Comparison of ENCODE assay signal across 28 mouse cellular contexts in the genomic region with DNA sequence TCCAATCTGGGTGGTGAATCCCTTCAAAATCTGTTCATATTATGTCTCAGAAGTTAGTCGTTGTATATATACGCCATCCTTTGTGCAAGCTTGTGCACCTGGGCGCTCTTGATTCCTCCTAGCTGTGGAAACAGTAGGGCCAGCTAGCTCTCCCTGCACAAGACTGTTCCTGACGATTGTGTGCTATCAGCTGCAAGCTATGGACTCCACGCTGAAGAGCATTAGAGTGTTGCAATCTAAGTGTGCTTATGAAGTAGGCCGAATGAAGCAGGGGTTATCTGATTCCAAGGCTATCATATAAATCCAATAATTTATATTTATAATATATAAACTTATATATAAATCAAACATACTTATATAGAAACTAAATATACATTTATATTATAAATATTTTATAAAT. TPM values are rescaled to one million over a fixed set of nuclear protein-coding genes. Genes with fewer than 3 reads are reported as not detected.
A peak's percentile ranks its signal among the peaks of the same experiment; 100 is the strongest.
DNase-seq lines count a peak whose midpoint lies in the region; ATAC-seq and TF ChIP-seq lines count a peak whose summit lies in the region.
"Had no signal": no experiment of that assay in that cellular context is flagged by ENCODE, and none has a peak within 500 bp of the region (broad histone marks: within the 10 kb centered on the region; RNA-seq: fewer than 3 reads in every experiment).

No protein-coding gene starts in this region.

- peak; percentile 8 for DNase-seq in cerebellum, adult 11 months
- DNase-seq in embryo, embryonic 10 days (ENCODE audit: low spot score): peak; percentile 18
- DNase-seq in embryo, embryonic 10.5 days (ENCODE audit: low spot score): no peak
- DNase-seq in lung, postnatal 0 days (ENCODE audit: low spot score): peak; percentile 60
- no peak for DNase-seq in lung, postnatal 36 days
- DNase-seq in gastrocnemius, adult 2 months: no peak
- DNase-seq: adrenal gland, adult 8-10 months; embryo, embryonic 11 days; gastrocnemius, postnatal 36 days; heart, adult 18-20 months; heart, postnatal 36 days; kidney, adult 2 months; kidney, postnatal 36 days; right cerebral cortex, postnatal 4 days; thymus, adult 2 months; thymus, postnatal 36 days had no signal

- H3K36me3 ChIP-seq in lung, postnatal 0 days (ENCODE audit: insufficient read depth, low read length): no peaks in the 10 kb centered on the region
- no peaks in the 10 kb centered on the region for H3K36me3 ChIP-seq in liver, embryonic 16.5 days (ENCODE audit: control insufficient read depth, insufficient read depth)
- H3K36me3 ChIP-seq: embryonic facial prominence, embryonic 12.5 days; forebrain, embryonic 10.5 days; forebrain, embryonic 15.5 days; hindbrain, embryonic 12.5 days; intestine, embryonic 15.5 days; limb, embryonic 13.5 days; neural tube, embryonic 13.5 days had no signal

- H3K27me3 ChIP-seq in lung, postnatal 0 days (replicated peaks; ENCODE audit: insufficient read depth, low read length): no peaks in the 10 kb centered on the region
- no peaks in the 10 kb centered on the region for H3K27me3 ChIP-seq in liver, embryonic 16.5 days (ENCODE audit: control insufficient read depth, insufficient read depth, low read depth, low read length)
- H3K27me3 ChIP-seq: CH12.LX; embryonic facial prominence, embryonic 12.5 days; forebrain, embryonic 15.5 days; hindbrain, embryonic 12.5 days; intestine, embryonic 15.5 days; neural tube, embryonic 13.5 days had no signal

- H3K4me1 ChIP-seq in lung, postnatal 0 days (ENCODE audit: insufficient read depth, low read depth, low read length): peaks cover 20% of the 10 kb centered on the region; the same call in 1 of the 2 replicates
- H3K4me1 ChIP-seq in liver, embryonic 16.5 days (ENCODE audit: control insufficient read depth, low read depth, low read length): peaks cover 2% of the 10 kb centered on the region
- H3K4me1 ChIP-seq: embryonic facial prominence, embryonic 12.5 days had no signal

- TF ChIP-seq CTCF in lung, postnatal 0 days (IDR thresholded peaks at IDR 0.05): peak; percentile 13; the same call in 1 of the 2 replicates
- no peak for TF ChIP-seq CTCF in gastrocnemius, adult 2 months (IDR thresholded peaks at IDR 0.05)

- no peaks in the 10 kb centered on the region for H3K9me3 ChIP-seq in lung, postnatal 0 days (ENCODE audit: low read length)
- no peaks in the 10 kb centered on the region for H3K9me3 ChIP-seq in liver, embryonic 16.5 days (replicated peaks; ENCODE audit: control insufficient read depth, low read length)
- H3K9me3 ChIP-seq: embryonic facial prominence, embryonic 12.5 days; forebrain, embryonic 10.5 days; forebrain, embryonic 15.5 days; hindbrain, embryonic 12.5 days; intestine, embryonic 15.5 days; limb, embryonic 13.5 days; neural tube, embryonic 13.5 days had no signal

- WGBS in lung, postnatal 0 days: 51% methylated on average over 6 of the region's 6 CpGs
- WGBS in liver, embryonic 16.5 days (ENCODE audit: insufficient replicate concordance): 48% methylated on average over 6 of the region's 6 CpGs

- no peak overlapping the region for H3K9ac ChIP-seq in lung, postnatal 0 days (replicated peaks; ENCODE audit: low read depth)
- H3K9ac ChIP-seq in liver, embryonic 16.5 days (ENCODE audit: low read depth, low read length): no peak overlapping the region

- no peak overlapping the region for H3K4me3 ChIP-seq in lung, postnatal 0 days (ENCODE audit: low read depth, low read length)
- H3K4me3 ChIP-seq in liver, embryonic 16.5 days (ENCODE audit: low read depth, low read length): no peak overlapping the region
- H3K4me3 ChIP-seq in gastrocnemius, adult 2 months: no peak overlapping the region
- H3K4me3 ChIP-seq: myocyte had no signal

- H3K4me2 ChIP-seq in lung, postnatal 0 days (replicated peaks; ENCODE audit: low read depth, low read length): no peak overlapping the region
- H3K4me2 ChIP-seq in liver, embryonic 16.5 days (ENCODE audit: low read depth, low read length): no peak overlapping the region

- no peak for ATAC-seq in cerebellum, adult (ENCODE audit: insufficient number of reproducible peaks, low FRiP score, low TSS enrichment)
- ATAC-seq in lung, postnatal 0 days: peak; percentile 42; the same call in 1 of the 2 replicates
- 0 out of 2 replicates have a peak, but pooled peaks have one; percentile 30 for ATAC-seq in liver, embryonic 16.5 days (ENCODE audit: low read depth)

- no peak for TF ChIP-seq EP300 in lung, postnatal 0 days (IDR thresholded peaks at IDR 0.05)

- no peak overlapping the region for H3K27ac ChIP-seq in lung, postnatal 0 days (ENCODE audit: low read length)
- H3K27ac ChIP-seq in liver, embryonic 16.5 days (ENCODE audit: low read length): no peak overlapping the region
- H3K27ac ChIP-seq in gastrocnemius, adult 2 months: no peak overlapping the region
- H3K27ac ChIP-seq: embryonic facial prominence, embryonic 12.5 days; intestine, embryonic 15.5 days; limb, embryonic 13.5 days; macrophage had no signal

- intact Hi-C loops in gastrocnemius, adult 2 months (cut with DNase I): no loop called here

RNA-seq across cellular contexts. Expression of a gene that starts 0.9 kb away (rescaled TPM):
- polyA plus RNA-seq in lung, postnatal 0 days (2015; fragmentation: Nextera tagmentation; extraction: Ambion mirVana): 4.7 and 5.7 TPM in 2 replicates
- polyA plus RNA-seq in liver, embryonic 16.5 days (2015; fragmentation: Nextera tagmentation; extraction: Ambion mirVana): 0.20 and 0.34 TPM in 2 replicates
- under 1 TPM; 0.17 to 0.28 TPM for total RNA-seq in gastrocnemius, adult 2 months (2021)
- total RNA-seq: heart, postnatal 36 days had no signal
- polyA plus RNA-seq: macrophage had no signal

Comparison
In these comparisons a context has a peak if more than half of its experiments do, and no peak if none do; other contexts are left out.
1. DNase-seq: peak in cerebellum, adult 11 months (single experiment), embryo, embryonic 10 days (single experiment) and lung, postnatal 0 days (single experiment); none in embryo, embryonic 10.5 days (single experiment), lung, postnatal 36 days (single experiment) and gastrocnemius, adult 2 months (single experiment).